Mouse (Mus musculus) cerebellum, adult 2 months (tissue): ENCODE data around the gene Ankrd36. TPM values are rescaled to one million over a fixed set of nuclear protein-coding genes. Genes with fewer than 3 reads are reported as not detected.

Experiments used
- DNase-seq, 2 experiments: peaks; one replicate each; pipeline ENCODE4 v3.0.0; 2021
- H3K27ac ChIP-seq: fragments of 200-500 bp; 2 replicates; pipeline ENCODE4 v1.5.1; 2012; ENCODE audit warnings: low read length, control low read depth, inconsistent platforms; ENCODE audit not compliant: insufficient read depth
- H3K27me3 ChIP-seq: fragments of 200-500 bp; 2 replicates; pipeline ENCODE4 v1.6.1; 2012; ENCODE audit warnings: inconsistent platforms, mild to moderate bottlenecking, low read length, moderate library complexity; ENCODE audit not compliant: control insufficient read depth, insufficient read depth
- H3K4me1 ChIP-seq: fragments of 200-500 bp; 2 replicates; pipeline ENCODE4 v1.6.1; 2011; ENCODE audit warnings: low read length; ENCODE audit not compliant: control insufficient read depth, insufficient read depth
- H3K4me3 ChIP-seq: fragments of 200-500 bp; replicated peaks from 2 replicates; pipeline ENCODE3; 2011; ENCODE audit warnings: mild to moderate bottlenecking, low read depth, low read length, control low read depth; ENCODE audit not compliant: insufficient read depth
- CTCF ChIP-seq: fragments of 200-500 bp; IDR thresholded peaks from 2 replicates; pipeline ENCODE4 v1.5.1; 2011; ENCODE audit warnings: low read depth, mild to moderate bottlenecking, control low read depth, low read length, moderate library complexity, borderline replicate concordance; ENCODE audit not compliant: insufficient read depth
- POLR2A ChIP-seq: fragments of 200-500 bp; IDR thresholded peaks from 2 replicates; pipeline ENCODE4 v1.6.1; 2011; ENCODE audit warnings: low read length, control low read depth, borderline replicate concordance; ENCODE audit not compliant: insufficient read depth
- WGBS: fragments of 180-500 bp; shearing (Covaris S2); methylation state at CpG from one replicate; pipeline ENCODE4 v1.1.7; 2018; 5-methylcytosine and 5-hydroxymethylcytosine counted together
- polyA plus RNA-seq: library from polyadenylated mRNA; depleted of rRNA; stranded (reverse); fragments of >200 nt; gene quantifications from 2 replicates; pipeline ENCODE4 v1.2.3, GENCODE M21; 2012; rRNA removed

Ankrd36 gene
- polyA plus RNA-seq, 1 experiment: not detected

GRCm38 (mm10) chr11:5734323-5734722 is 164.8 kb downstream of the Ankrd36 start:
- 52% methylated on average over 4 of the region's 4 CpGs for WGBS
- DNase-seq: peak in 1 of 2 experiments; percentile 14

GRCm38 (mm10) chr11:5737137-5737536 is 167.7 kb downstream of the Ankrd36 start:
- DNase-seq: no peak
- no peaks in the 10 kb centered on the region for H3K27me3 ChIP-seq
- 80% methylated on average over 5 of the region's 5 CpGs for WGBS
- H3K4me1 ChIP-seq: peaks cover 29% of the 10 kb centered on the region
- no peak overlapping the region for H3K27ac ChIP-seq
- no peak overlapping the region for H3K4me3 ChIP-seq
- TF ChIP-seq POLR2A (no peak), CTCF (no peak)

More at GRCm38 (mm10) chr11:5734323-5734722, 164.8 kb downstream of the Ankrd36 start:
- H3K4me1 ChIP-seq: peaks cover 30% of the 10 kb centered on the region
- H3K27me3 ChIP-seq: no peaks in the 10 kb centered on the region
- H3K27ac ChIP-seq: no peak overlapping the region; the same call in 1 of the 2 replicates
- TF ChIP-seq POLR2A (no peak), CTCF (no peak)
- H3K4me3 ChIP-seq: no peak overlapping the region

Other genes starting within 250 kb of the Ankrd36 start
- 5.4 and 5.8 TPM in 2 replicates for gene Znrf3, start 124.8 kb upstream of the Ankrd36 start, polyA plus RNA-seq
- gene Xbp1, start 49.0 kb upstream of the Ankrd36 start, polyA plus RNA-seq: 64.5 and 69.7 TPM in 2 replicates
- 12.5 and 13.1 TPM in 2 replicates for gene Ccdc117, start 27.5 kb upstream of the Ankrd36 start, polyA plus RNA-seq
- 122 and 124 TPM in 2 replicates for gene Mrps24, start 146.0 kb downstream of the Ankrd36 start, polyA plus RNA-seq
- gene Urgcp, start 192.7 kb downstream of the Ankrd36 start, polyA plus RNA-seq: 36.4 and 37.9 TPM in 2 replicates
- 80.9 and 83.7 TPM in 2 replicates for gene Dbnl, start 218.8 kb downstream of the Ankrd36 start, polyA plus RNA-seq
- 0.63 and 1.1 TPM in 2 replicates for gene Pgam2, start 234.0 kb downstream of the Ankrd36 start, polyA plus RNA-seq